Mouse (Mus musculus) CH12.LX (cell line): ENCODE measurements around the gene Kirrel2. TPM values are rescaled to one million over a fixed set of nuclear protein-coding genes. Genes with fewer than 3 reads are reported as not detected.

Experiments
- DNase-seq: peaks from one replicate; pipeline ENCODE4 v3.0.0-alpha.2; 2013; ENCODE audit errors: extremely low read depth
- H3K27ac ChIP-seq: 2 replicates; pipeline ENCODE4 v1.5.1; 2012; ENCODE audit warnings: low read depth, mild to moderate bottlenecking, control low read depth, moderate library complexity; ENCODE audit not compliant: insufficient read depth
- H3K27me3 ChIP-seq: replicated peaks from 2 replicates; pipeline ENCODE3; 2012; ENCODE audit warnings: inconsistent platforms
- H3K36me3 ChIP-seq, 2 experiments: replicated peaks in 1 of 2; 2 replicates each; pipeline versions ENCODE3 to v1.6.1; 2012; ENCODE audit warnings: inconsistent platforms in 1 of 2, low read length in 1 of 2, mild to moderate bottlenecking in 1 of 2, mixed read lengths in 1 of 2, moderate library complexity in 1 of 2; ENCODE audit not compliant: control insufficient read depth in 1 of 2, insufficient read depth in 1 of 2
- H3K4me1 ChIP-seq, 2 experiments: 2 replicates each; pipeline ENCODE4 v1.6.1; 2012; ENCODE audit warnings: inconsistent platforms in 1 of 2, moderate library complexity in 1 of 2; ENCODE audit not compliant: insufficient read depth in 2 of 2, control insufficient read depth in 1 of 2
- H3K4me2 ChIP-seq: 2 replicates; pipeline ENCODE4 v1.6.1; 2012; ENCODE audit warnings: low read depth, mild to moderate bottlenecking, control low read depth; ENCODE audit not compliant: poor library complexity, insufficient read depth, severe bottlenecking
- H3K4me3 ChIP-seq, 3 experiments: fragments of 150-350 bp in 1 of 3; sonication (generic) in 1 of 3; replicated peaks in 1 of 3; 2 replicates each; pipeline versions ENCODE3 to v1.5.1; 2011 to 2012; ENCODE audit warnings: low read depth in 2 of 3, low read length in 2 of 3, mild to moderate bottlenecking in 2 of 3, moderate library complexity in 2 of 3, control low read depth in 1 of 3, improper control_type of control experiment in 1 of 3, inconsistent platforms in 1 of 3, mixed read lengths in 1 of 3; ENCODE audit not compliant: poor library complexity in 1 of 3
- H3K79me2 ChIP-seq: replicated peaks from 2 replicates; pipeline ENCODE4 v1.6.1; 2012; ENCODE audit warnings: mild to moderate bottlenecking, moderate library complexity; ENCODE audit not compliant: control insufficient read depth, poor library complexity, insufficient read depth, severe bottlenecking; ENCODE audit errors: extremely low read depth
- H3K9ac ChIP-seq: 2 replicates; pipeline ENCODE4 v1.6.1; 2012; ENCODE audit warnings: low read depth, mild to moderate bottlenecking, control low read depth, moderate library complexity; ENCODE audit not compliant: insufficient read depth
- H3K9me3 ChIP-seq: replicated peaks from 2 replicates; pipeline ENCODE3; 2012; ENCODE audit warnings: low read length, inconsistent platforms, mixed read lengths
- BHLHE40 ChIP-seq: IDR thresholded peaks from 2 replicates; pipeline ENCODE4 v1.6.1; 2011; ENCODE audit warnings: mild to moderate bottlenecking, low read depth, low read length, improper control_type of control experiment
- CTCF ChIP-seq, 2 experiments: IDR thresholded peaks in 1 of 2; conservative IDR thresholded peaks in 1 of 2; 2 replicates each; pipeline ENCODE4 v1.5.1; 2011 to 2012; ENCODE audit warnings: low read depth in 2 of 2, low read length in 2 of 2, improper control_type of control experiment in 1 of 2, inconsistent platforms in 1 of 2, mild to moderate bottlenecking in 1 of 2, moderate library complexity in 1 of 2
- E2F4 ChIP-seq: IDR thresholded peaks from 2 replicates; pipeline ENCODE4 v1.6.1; 2011; ENCODE audit warnings: low read depth, low read length, improper control_type of control experiment; ENCODE audit not compliant: insufficient replicate concordance
- ELF1 ChIP-seq: IDR thresholded peaks from 2 replicates; pipeline ENCODE4 v1.6.1; 2014; ENCODE audit warnings: low read depth, mild to moderate bottlenecking, inconsistent platforms, low read length, improper control_type of control experiment
- GABPA ChIP-seq: IDR thresholded peaks from 2 replicates; pipeline ENCODE4 v1.6.1; 2012; ENCODE audit warnings: low read depth, low read length, improper control_type of control experiment, inconsistent platforms; ENCODE audit not compliant: insufficient replicate concordance
- HCFC1 ChIP-seq: IDR thresholded peaks from 2 replicates; pipeline ENCODE4 v1.6.1; 2012; ENCODE audit warnings: low read depth, mild to moderate bottlenecking, inconsistent platforms, low read length, improper control_type of control experiment
- KAT2A ChIP-seq: IDR thresholded peaks from 2 replicates; pipeline ENCODE4 v1.6.1; 2012; ENCODE audit warnings: low read length, improper control_type of control experiment, inconsistent platforms; ENCODE audit not compliant: insufficient replicate concordance
- MAFK ChIP-seq: IDR thresholded peaks from 2 replicates; pipeline ENCODE4 v1.6.1; 2011; ENCODE audit warnings: low read length, improper control_type of control experiment; ENCODE audit not compliant: insufficient replicate concordance
- MAX ChIP-seq: IDR thresholded peaks from 2 replicates; pipeline ENCODE4 v1.6.1; 2011; ENCODE audit warnings: low read length, improper control_type of control experiment
- MXI1 ChIP-seq: IDR thresholded peaks from 2 replicates; pipeline ENCODE4 v1.6.1; 2011; ENCODE audit warnings: mild to moderate bottlenecking, low read depth, low read length, improper control_type of control experiment
- NELFE ChIP-seq: IDR thresholded peaks from 2 replicates; pipeline ENCODE4 v1.6.1; 2011; ENCODE audit warnings: low read depth, low read length, improper control_type of control experiment
- POLR2A ChIP-seq: IDR thresholded peaks from 2 replicates; pipeline ENCODE4 v1.6.1; 2011; ENCODE audit warnings: low read depth, mild to moderate bottlenecking, improper control_type of control experiment, low read length
- POLR2AphosphoS2 ChIP-seq: IDR thresholded peaks from 2 replicates; pipeline ENCODE4 v1.6.1; 2011; ENCODE audit warnings: low read depth, low read length, improper control_type of control experiment
- RAD21 ChIP-seq: IDR thresholded peaks from 2 replicates; pipeline ENCODE4 v1.6.1; 2011; ENCODE audit warnings: low read depth, mild to moderate bottlenecking, low read length, improper control_type of control experiment, moderate library complexity
- RCOR1 ChIP-seq: conservative IDR thresholded peaks from 2 replicates; pipeline ENCODE4 v1.6.1; 2012; ENCODE audit warnings: low read depth, mild to moderate bottlenecking, inconsistent platforms, low read length, improper control_type of control experiment
- SIN3A ChIP-seq: IDR thresholded peaks from 2 replicates; pipeline ENCODE4 v1.6.1; 2012; ENCODE audit warnings: low read length, improper control_type of control experiment, inconsistent platforms
- SMC3 ChIP-seq: IDR thresholded peaks from 2 replicates; pipeline ENCODE4 v1.6.1; 2011; ENCODE audit warnings: low read depth, low read length, improper control_type of control experiment
- TBP ChIP-seq: conservative IDR thresholded peaks from 2 replicates; pipeline ENCODE4 v1.6.1; 2011; ENCODE audit warnings: low read depth, low read length, improper control_type of control experiment
- TCF12 ChIP-seq: IDR thresholded peaks from 2 replicates; pipeline ENCODE4 v1.6.1; 2014; ENCODE audit warnings: low read depth, mild to moderate bottlenecking, inconsistent platforms, low read length, improper control_type of control experiment
- ZC3H11A ChIP-seq: IDR thresholded peaks from 2 replicates; pipeline ENCODE4 v1.6.1; 2012; ENCODE audit warnings: low read depth, mild to moderate bottlenecking, inconsistent platforms, low read length, improper control_type of control experiment
- ZNF384 ChIP-seq: IDR thresholded peaks from 2 replicates; pipeline ENCODE4 v1.6.1; 2012; ENCODE audit warnings: low read depth, low read length, improper control_type of control experiment, inconsistent platforms
- dilution Hi-C: fragments of 300-500 bp; cut with MboI; formaldehyde crosslinking; loops from 2 replicates; pipeline ENCODE4 v1.14.3; 2020; ENCODE audit warnings: low sequenced_read_pairs; ENCODE audit not compliant: extremely low pct_unique_long_range_greater_than_20kb, extremely low pct_ligation_motif_present
- in situ Hi-C: fragments of 300-500 bp; cut with MboI; formaldehyde crosslinking; loops from 3 replicates; pipeline ENCODE4 v1.14.3; 2019; ENCODE audit warnings: low sequenced_read_pairs, low pct_ligation_motif_present, low pct_unique_long_range_greater_than_20kb, mixed read lengths
- polyA plus RNA-seq: library from polyadenylated mRNA; unstranded; fragments of >175 nt; gene quantifications from 2 replicates; pipeline ENCODE4 v1.2.1, GENCODE M21; 2012; ENCODE audit warnings: low read depth; ENCODE audit not compliant: insufficient read length
- total RNA-seq, 2 experiments: library from RNA; depleted of rRNA; stranded (reverse); fragments of 300-350 nt in 1 of 2; fragments of >200 nt in 1 of 2; gene quantifications; 2 replicates each; pipeline ENCODE4 v1.2.3; 2012 to 2014

Gene Kirrel2
- total and polyA plus RNA-seq, 3 experiments = not detected

DNA sequence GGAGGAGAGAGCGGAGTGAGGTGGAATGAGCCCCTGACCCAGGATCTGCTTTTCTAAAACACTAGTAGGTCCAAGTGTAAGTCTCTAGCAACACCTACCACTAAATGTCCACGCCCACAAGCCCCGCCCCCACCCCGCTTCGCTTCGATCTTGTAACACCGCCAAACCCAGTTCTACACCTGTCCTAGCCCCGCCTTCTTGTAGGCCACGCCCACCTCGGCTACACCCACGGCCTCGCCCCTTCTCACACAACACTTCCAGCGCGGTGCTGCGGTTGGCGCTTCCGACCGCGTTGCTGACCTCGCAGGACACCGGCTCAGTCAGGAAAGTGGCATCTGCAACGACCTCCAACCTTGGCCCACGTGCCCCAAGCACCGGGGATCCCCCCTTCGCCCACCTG, 3.7 kb downstream of the Kirrel2 start:
- peak; percentile 61 for DNase-seq
- no peaks in the 10 kb centered on the region for H3K36me3 ChIP-seq
- H3K79me2 ChIP-seq = no peaks in the 10 kb centered on the region
- no peak overlapping the region for H3K27ac ChIP-seq
- peaks cover 87% of the 10 kb centered on the region for H3K27me3 ChIP-seq
- H3K4me2 ChIP-seq = peak overlapping the region; percentile 70
- H3K4me3 ChIP-seq = peak overlapping the region in 1 of 3 experiments; percentile 16
- no peak overlapping the region for H3K9ac ChIP-seq
- H3K9me3 ChIP-seq = no peaks in the 10 kb centered on the region
- TF ChIP-seq ZC3H11A = no peak
- no peak for TF ChIP-seq MXI1
- TF ChIP-seq HCFC1 = no peak
- TF ChIP-seq BHLHE40 = peak; percentile 65
- TF ChIP-seq MAX = 0 out of 2 replicates have a peak, but pooled peaks have one; percentile 25
- TF ChIP-seq SIN3A = 0 out of 2 replicates have a peak, but pooled peaks have one; percentile 36
- TF ChIP-seq, all 38 proteins: peak for 3
- H3K4me1 ChIP-seq = peaks cover 16 to 31% of the 10 kb centered on the region in 2 experiments
- dilution Hi-C loops (no loop called here), in situ Hi-C loops (no loop called here)

DNA sequence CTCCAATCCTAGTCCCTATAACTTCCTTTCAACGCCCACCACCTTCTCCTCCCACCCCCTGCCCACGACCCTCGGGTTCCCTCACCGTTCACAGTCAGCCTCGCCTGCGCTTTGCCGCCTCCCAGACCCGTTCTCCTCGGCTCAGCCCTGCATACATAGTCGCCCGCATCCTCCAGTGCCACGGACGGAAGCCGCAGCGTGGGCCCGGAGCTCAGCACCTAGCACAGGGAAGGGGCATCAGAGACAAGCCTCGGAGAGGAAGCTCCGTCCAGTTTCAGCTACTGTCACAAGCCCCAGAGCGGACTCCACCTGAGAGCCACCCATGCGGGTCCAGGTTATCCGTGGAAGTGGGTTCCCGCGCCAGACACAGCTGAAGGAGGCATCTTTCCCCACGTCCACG, 4.2 kb downstream of the Kirrel2 start:
- H3K9ac ChIP-seq = no peak overlapping the region
- H3K4me2 ChIP-seq = peak overlapping the region; percentile 70
- H3K9me3 ChIP-seq = peaks cover under 1% of the 10 kb centered on the region
- in situ Hi-C loops = no loop called here
- no peak for TF ChIP-seq ZNF384
- no peak for TF ChIP-seq POLR2A
- no peak for TF ChIP-seq CTCF (conservative IDR thresholded peaks at IDR 0.05 in 1 of 2, IDR thresholded peaks at IDR 0.05 in 1 of 2; ENCODE audit: low read depth in 2 of 2, low read length in 2 of 2)
- TF ChIP-seq SMC3 = no peak
- TF ChIP-seq POLR2AphosphoS2 = no peak
- no peak for TF ChIP-seq TCF12
- TF ChIP-seq ELF1 = no peak
- no peak for TF ChIP-seq MXI1
- no peak for TF ChIP-seq RAD21
- TF ChIP-seq TBP = no peak
- no peak for TF ChIP-seq KAT2A
- TF ChIP-seq GABPA = no peak
- TF ChIP-seq E2F4 = no peak
- TF ChIP-seq MAFK = no peak
- no peak for TF ChIP-seq NELFE
- TF ChIP-seq SIN3A = no peak
- no peak for TF ChIP-seq RCOR1
- H3K27ac ChIP-seq = no peak overlapping the region
- peak overlapping the region in 1 of 3 experiments; percentile 11 for H3K4me3 ChIP-seq
- no peaks in the 10 kb centered on the region for H3K36me3 ChIP-seq
- no peaks in the 10 kb centered on the region for H3K79me2 ChIP-seq
- dilution Hi-C loops = no loop called here
- H3K27me3 ChIP-seq = peaks cover 84% of the 10 kb centered on the region
- peaks cover 16 to 31% of the 10 kb centered on the region in 2 experiments for H3K4me1 ChIP-seq
- DNase-seq = no peak
